Mouse (Mus musculus): ENCODE measurements around the gene Apobec1. TPM values are rescaled to one million over a fixed set of nuclear protein-coding genes. Genes with fewer than 3 reads are reported as not detected.

Gene Apobec1
- total and polyA plus RNA-seq, 3 experiments: 39.6 to 42.6 (median 41.9) TPM

DNA sequence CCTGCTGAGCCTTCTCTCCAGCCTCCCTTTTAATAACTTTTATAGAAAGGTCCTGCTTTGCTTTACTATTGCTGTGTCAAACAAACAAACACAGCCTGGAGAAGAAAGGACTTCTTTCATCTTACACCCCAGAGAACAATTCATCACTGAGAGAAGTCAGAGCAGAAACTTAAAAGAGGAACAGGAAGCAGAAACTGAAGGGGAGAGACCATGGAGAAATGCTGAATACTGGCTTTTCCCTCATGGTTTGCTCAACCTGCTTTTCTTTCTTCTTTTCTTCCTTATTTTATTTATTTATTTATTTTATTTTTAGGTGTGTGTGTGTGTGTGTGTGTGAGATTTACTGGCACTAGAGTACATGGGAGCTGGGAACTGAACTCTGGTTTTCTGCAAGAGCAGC lies 2.0 kb upstream of the Apobec1 start:
- H3K4me3 ChIP-seq (replicated peaks in 1 of 3; ENCODE audit: low read depth in 2 of 3, low read length in 2 of 3, poor library complexity in 1 of 3): no peak overlapping the region
- peaks cover 22% of the 10 kb centered on the region for H3K79me2 ChIP-seq (replicated peaks; ENCODE audit: control insufficient read depth, extremely low read depth, insufficient read depth, poor library complexity, severe bottlenecking)
- DNase-seq (ENCODE audit: extremely low read depth): peak; percentile 34
- dilution Hi-C loops (cut with MboI; ENCODE audit: extremely low pct_ligation_motif_present, extremely low pct_unique_long_range_greater_than_20kb, low sequenced_read_pairs) (no loop called here), in situ Hi-C loops (cut with MboI; ENCODE audit: low pct_ligation_motif_present, low pct_unique_long_range_greater_than_20kb, low sequenced_read_pairs) (no loop called here)
- H3K27me3 ChIP-seq (replicated peaks): no peaks in the 10 kb centered on the region
- TF ChIP-seq ZC3H11A (IDR thresholded peaks at IDR 0.05; ENCODE audit: low read depth, low read length) (no peak), RAD21 (IDR thresholded peaks at IDR 0.05; ENCODE audit: low read depth, low read length) (no peak), POLR2AphosphoS2 (IDR thresholded peaks at IDR 0.05; ENCODE audit: low read depth, low read length) (no peak), MYC (IDR thresholded peaks at IDR 0.05; ENCODE audit: low read depth, low read length) (no peak), MEF2A (IDR thresholded peaks at IDR 0.05; ENCODE audit: borderline replicate concordance, low read depth, low read length) (no peak), RCOR1 (conservative IDR thresholded peaks at IDR 0.05; ENCODE audit: low read depth, low read length) (no peak), GABPA (IDR thresholded peaks at IDR 0.05; ENCODE audit: insufficient replicate concordance, low read depth, low read length) (no peak), ELF1 (IDR thresholded peaks at IDR 0.05; ENCODE audit: low read depth, low read length) (peak; percentile 67), ZMIZ1 (IDR thresholded peaks at IDR 0.05; ENCODE audit: low read depth, low read length) (no peak), IRF4 (IDR thresholded peaks at IDR 0.05; ENCODE audit: low read depth, low read length) (peak; percentile 58; the same call in 1 of the 2 replicates), NRF1 (IDR thresholded peaks at IDR 0.05; ENCODE audit: low read depth, low read length) (no peak), MAZ (IDR thresholded peaks at IDR 0.05; ENCODE audit: low read depth, low read length) (no peak), MXI1 (IDR thresholded peaks at IDR 0.05; ENCODE audit: low read depth, low read length) (no peak), MAX (IDR thresholded peaks at IDR 0.05; ENCODE audit: low read length) (no peak), HCFC1 (IDR thresholded peaks at IDR 0.05; ENCODE audit: low read depth, low read length) (no peak), JUND (conservative IDR thresholded peaks at IDR 0.05; ENCODE audit: low read depth, low read length) (no peak), CHD2 (IDR thresholded peaks at IDR 0.05; ENCODE audit: low read length) (no peak), NELFE (IDR thresholded peaks at IDR 0.05; ENCODE audit: low read depth, low read length) (no peak), E2F4 (IDR thresholded peaks at IDR 0.05; ENCODE audit: insufficient replicate concordance, low read depth, low read length) (no peak), ZKSCAN1 (IDR thresholded peaks at IDR 0.05; ENCODE audit: borderline replicate concordance, low read depth, low read length) (no peak), JUN (IDR thresholded peaks at IDR 0.05; ENCODE audit: insufficient read depth, low read depth, low read length) (no peak), POLR2A (IDR thresholded peaks at IDR 0.05; ENCODE audit: low read depth, low read length) (no peak), PAX5 (IDR thresholded peaks at IDR 0.05; ENCODE audit: low read length) (no peak), TCF12 (IDR thresholded peaks at IDR 0.05; ENCODE audit: low read depth, low read length) (no peak), CHD1 (IDR thresholded peaks at IDR 0.05; ENCODE audit: low read depth, low read length) (no peak), TBP (conservative IDR thresholded peaks at IDR 0.05; ENCODE audit: low read depth, low read length) (no peak), ETS1 (conservative IDR thresholded peaks at IDR 0.05; ENCODE audit: low read depth, low read length) (peak; percentile 29), UBTF (IDR thresholded peaks at IDR 0.05; ENCODE audit: low read depth, low read length) (no peak), CTCF (conservative IDR thresholded peaks at IDR 0.05 in 1 of 2, IDR thresholded peaks at IDR 0.05 in 1 of 2; ENCODE audit: low read depth in 2 of 2, low read length in 2 of 2) (no peak), SIN3A (IDR thresholded peaks at IDR 0.05; ENCODE audit: low read length) (no peak), MAFK (IDR thresholded peaks at IDR 0.05; ENCODE audit: insufficient replicate concordance, low read length) (peak; percentile 55; the same call in 1 of the 2 replicates), USF2 (conservative IDR thresholded peaks at IDR 0.05; ENCODE audit: low read depth, low read length) (no peak), BHLHE40 (IDR thresholded peaks at IDR 0.05; ENCODE audit: low read depth, low read length) (no peak), KAT2A (IDR thresholded peaks at IDR 0.05; ENCODE audit: insufficient replicate concordance, low read length) (no peak), USF1 (IDR thresholded peaks at IDR 0.05; ENCODE audit: low read depth, low read length) (no peak), EP300 (IDR thresholded peaks at IDR 0.05; ENCODE audit: low read length) (peak; percentile 54; the same call in 1 of the 2 replicates)
- no peaks in the 10 kb centered on the region for H3K9me3 ChIP-seq (replicated peaks; ENCODE audit: low read length)
- H3K4me2 ChIP-seq (ENCODE audit: insufficient read depth, low read depth, poor library complexity, severe bottlenecking): no peak overlapping the region
- peaks cover 2 to 11% of the 10 kb centered on the region in 2 experiments; a peak in 2 of 4 replicates for H3K4me1 ChIP-seq (ENCODE audit: control insufficient read depth in 1 of 2, insufficient read depth in 2 of 2)
- peak overlapping the region; percentile 16; the same call in 1 of the 2 replicates for H3K27ac ChIP-seq (ENCODE audit: insufficient read depth, low read depth)
- H3K9ac ChIP-seq (ENCODE audit: insufficient read depth, low read depth): no peak overlapping the region
- peaks cover 4% of the 10 kb centered on the region in 2 experiments for H3K36me3 ChIP-seq (replicated peaks in 1 of 2; ENCODE audit: control insufficient read depth in 1 of 2, insufficient read depth in 1 of 2, low read length in 1 of 2)

Measured in CH12.LX (cell line).